Mouse (Mus musculus): Measurements from ENCODE around the gene Cerkl.
A peak's percentile ranks its signal among the peaks of the same experiment; 100 is the strongest.

The Cerkl gene

GRCm38 (mm10) chr2:79316182-79316880 lies 140.3 kb downstream of the Cerkl start:
- DNase-seq (ENCODE audit: low spot score), result no peak

- DNase-seq (ENCODE audit: low spot score), result no peak
These were observed 141.5 kb downstream of the Cerkl start for GRCm38 (mm10) chr2:79315108-79315507.

- no peak for DNase-seq (ENCODE audit: low spot score)
These were observed 144.1 kb downstream of the Cerkl start for GRCm38 (mm10) chr2:79312499-79312898.

- peak; percentile 23 for DNase-seq (ENCODE audit: low spot score)
These were observed 147.0 kb downstream of the Cerkl start for GRCm38 (mm10) chr2:79309454-79310118.

- no peak for DNase-seq (ENCODE audit: low spot score)
These were observed 149.0 kb downstream of the Cerkl start for GRCm38 (mm10) chr2:79307549-79307948.

GRCm38 (mm10) chr2:79302398-79302797 lies 154.2 kb downstream of the Cerkl start:
- DNase-seq (ENCODE audit: low spot score), result no peak

GRCm38 (mm10) chr2:79292431-79292830 lies 164.2 kb downstream of the Cerkl start:
- peak; percentile 55 for DNase-seq (ENCODE audit: low spot score)

- DNase-seq (ENCODE audit: low spot score), result no peak
These were observed 164.7 kb downstream of the Cerkl start for GRCm38 (mm10) chr2:79291922-79292321.

- DNase-seq (ENCODE audit: low spot score), result no peak
These were observed 166.4 kb downstream of the Cerkl start for GRCm38 (mm10) chr2:79290149-79290548.

- DNase-seq (ENCODE audit: low spot score), result no peak
These were observed 172.4 kb downstream of the Cerkl start for GRCm38 (mm10) chr2:79284206-79284605.
